Mouse (Mus musculus) CD4-positive, CD25-positive, alpha-beta regulatory T cell, adult 2 months (primary cell): ENCODE measurements around the gene Adgrl2.
A peak's percentile ranks its signal among the peaks of the same experiment; 100 is the strongest.

Experiments used
- DNase-seq: peaks from one replicate; pipeline ENCODE4 v3.0.0-alpha.2; 2012; ENCODE audit warnings: low read depth, low spot score

Gene Adgrl2

DNA sequence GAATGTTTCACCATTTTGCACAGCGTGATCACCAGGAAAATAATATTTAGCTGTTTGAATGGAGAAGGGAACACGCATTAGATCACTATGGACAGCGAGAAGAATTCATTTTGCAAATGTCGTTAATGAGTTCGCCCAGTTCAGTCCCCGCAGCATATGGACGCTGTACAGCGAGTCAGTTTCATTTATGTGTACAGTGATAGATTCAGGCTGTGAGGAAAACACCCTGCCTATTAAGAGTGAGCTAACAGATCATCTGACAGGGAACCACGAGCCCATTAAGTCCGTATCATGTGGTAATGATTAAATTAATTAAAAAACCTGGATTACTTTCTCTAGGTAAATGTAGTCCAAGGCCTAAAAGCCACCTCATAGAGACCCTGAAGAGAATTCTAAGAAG lies 161.8 kb downstream of the Adgrl2 start:
- DNase-seq = no peak

DNA sequence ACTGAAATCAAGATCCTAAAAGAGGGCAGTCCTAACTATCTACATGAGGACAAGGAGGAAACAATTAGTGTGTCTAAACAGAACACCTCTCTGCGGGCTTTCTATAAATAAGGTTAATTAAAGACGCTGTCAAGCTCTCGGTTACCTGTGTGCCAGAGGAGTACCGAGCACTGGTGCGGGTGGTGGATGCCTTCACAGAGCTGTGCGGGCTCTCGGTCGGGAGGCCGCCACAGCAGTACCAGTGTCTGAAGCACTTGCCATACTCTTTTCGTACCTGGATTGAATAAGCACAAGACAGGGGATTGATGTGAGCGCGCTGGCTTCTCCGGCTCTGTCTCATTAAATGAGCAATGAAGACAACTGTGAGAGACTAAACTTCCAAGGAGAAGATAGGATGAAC lies 166.8 kb downstream of the Adgrl2 start:
- DNase-seq = no peak

- no peak for DNase-seq
Measured at GRCm38 (mm10) chr3:148821632-148822031, 168.7 kb downstream of the Adgrl2 start.

- DNase-seq = no peak
Measured at GRCm38 (mm10) chr3:148819323-148820046, 170.9 kb downstream of the Adgrl2 start.

- DNase-seq = no peak
Measured at GRCm38 (mm10) chr3:148818414-148819105, 171.8 kb downstream of the Adgrl2 start.

DNA sequence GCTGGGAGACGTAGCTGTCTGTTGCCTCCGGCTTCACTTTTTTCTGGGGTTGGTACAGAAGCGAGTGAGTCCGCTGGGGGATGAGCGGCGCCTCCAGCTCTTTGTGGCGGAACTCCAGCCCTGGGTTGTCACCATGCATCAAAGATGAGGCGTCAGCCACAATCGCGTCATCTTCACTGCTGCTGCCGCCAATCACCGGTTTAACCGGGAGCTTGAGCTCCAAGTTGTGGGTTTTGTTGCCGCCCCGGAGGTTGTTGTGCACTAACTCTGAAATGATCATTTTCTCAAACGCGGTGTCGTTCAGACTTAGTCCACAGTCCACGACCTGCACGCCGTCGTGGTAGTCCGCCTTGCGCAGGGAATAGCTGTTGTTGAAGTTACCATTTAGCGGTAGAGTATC lies 172.9 kb downstream of the Adgrl2 start:
- DNase-seq = no peak

DNA sequence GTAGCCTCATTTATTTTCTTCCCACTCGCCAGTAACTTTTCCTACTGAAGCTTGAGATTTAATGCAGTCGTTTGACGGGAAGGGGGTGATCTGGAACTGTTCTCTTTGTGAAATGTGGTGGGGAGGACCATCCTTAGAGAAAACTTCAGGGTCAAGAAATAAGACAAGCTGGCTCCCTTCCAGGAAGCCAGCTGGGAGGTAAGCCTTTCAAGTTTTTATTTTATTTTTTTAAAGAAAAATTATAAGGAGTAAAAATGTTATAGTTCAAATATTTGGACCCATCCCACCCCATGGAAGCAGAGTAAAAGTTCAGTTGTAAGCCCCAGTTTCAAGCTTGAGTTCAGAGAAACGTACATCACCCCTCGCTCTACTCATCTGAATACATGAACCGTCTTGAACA lies 177.2 kb downstream of the Adgrl2 start:
- no peak for DNase-seq

GRCm38 (mm10) chr3:148812059-148812458 lies 178.3 kb downstream of the Adgrl2 start:
- no peak for DNase-seq

DNA sequence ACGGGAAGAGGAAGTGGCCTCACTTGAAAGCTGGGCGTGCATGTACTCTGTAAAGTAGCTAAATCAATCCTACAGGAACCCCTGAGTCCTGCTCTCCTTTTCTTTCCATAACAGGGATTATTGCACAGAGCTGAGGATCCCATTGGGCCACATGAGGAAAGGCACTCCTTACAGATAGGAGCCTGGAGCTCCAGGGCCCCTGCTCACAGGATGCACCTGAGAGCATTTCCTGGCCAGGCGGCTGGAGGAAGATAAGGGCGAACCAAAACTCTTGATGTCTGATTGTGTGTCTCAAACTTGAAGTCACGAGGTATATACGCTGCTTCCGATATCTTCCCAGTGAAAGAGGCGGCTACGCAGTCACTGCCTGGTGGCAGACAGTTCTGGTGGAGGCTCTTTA lies 183.4 kb downstream of the Adgrl2 start:
- peak; percentile 39 for DNase-seq

GRCm38 (mm10) chr3:148793286-148793913 lies 197.0 kb downstream of the Adgrl2 start:
- peak; percentile 7 for DNase-seq

GRCm38 (mm10) chr3:148770310-148770709 lies 220.0 kb downstream of the Adgrl2 start:
- DNase-seq = no peak
